Mouse (Mus musculus) kidney, postnatal 10 days (tissue): ENCODE data around the gene Arl15.

Experiments
- DNase-seq: peaks from one replicate; pipeline ENCODE4 v3.0.0; 2021; ENCODE audit warnings: mixed read lengths

The Arl15 gene

DNA sequence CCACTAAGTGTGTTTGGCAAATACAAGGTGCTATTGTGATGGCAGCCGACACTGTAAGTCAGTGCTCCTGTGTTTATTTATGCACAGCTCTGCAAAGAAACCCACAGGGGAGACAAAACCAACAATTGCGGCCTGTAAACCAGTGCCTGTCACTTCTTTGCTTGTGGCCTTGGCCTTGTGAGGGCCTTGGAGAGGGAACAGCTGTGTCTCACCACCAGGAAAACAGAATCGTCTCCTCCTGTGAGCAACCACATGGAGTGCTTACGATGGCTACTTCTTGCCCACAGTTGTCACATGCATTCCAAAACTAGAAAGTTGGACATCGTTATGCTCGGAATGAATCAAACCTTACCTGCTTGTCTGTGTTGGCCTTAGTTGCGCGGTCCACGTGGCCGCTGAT lies 52.1 kb downstream of the Arl15 start:
- DNase-seq = no peak

DNA sequence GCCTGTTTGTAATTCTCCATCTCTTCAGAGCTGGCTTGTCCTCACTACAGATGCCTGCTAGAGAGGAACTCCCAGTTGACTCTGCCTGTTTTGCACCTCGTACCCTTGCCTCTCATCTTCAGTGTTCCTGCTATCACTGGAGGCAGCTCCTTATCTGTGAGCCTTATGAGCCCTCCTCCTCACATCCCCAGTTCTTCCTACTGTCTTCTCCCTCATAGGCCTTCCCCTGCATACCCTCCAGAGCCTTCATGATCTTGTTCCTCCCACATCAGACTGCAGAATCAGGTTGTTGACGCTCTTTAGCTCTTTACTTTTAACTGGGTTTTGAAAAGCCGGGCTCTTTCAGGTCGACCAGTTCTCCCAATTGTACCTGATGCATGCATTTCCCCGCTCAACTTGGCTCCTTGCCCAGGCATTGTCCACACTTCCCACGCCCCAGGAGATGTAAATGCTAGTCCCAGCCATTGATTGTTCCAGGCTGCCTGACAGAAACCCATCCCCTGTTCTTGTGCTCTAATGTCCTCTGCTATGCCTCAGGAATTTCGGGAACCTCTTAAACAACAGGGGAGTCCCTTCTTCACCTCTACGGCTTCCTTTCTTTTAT lies 56.2 kb downstream of the Arl15 start:
- peak; percentile 77 for DNase-seq

DNA sequence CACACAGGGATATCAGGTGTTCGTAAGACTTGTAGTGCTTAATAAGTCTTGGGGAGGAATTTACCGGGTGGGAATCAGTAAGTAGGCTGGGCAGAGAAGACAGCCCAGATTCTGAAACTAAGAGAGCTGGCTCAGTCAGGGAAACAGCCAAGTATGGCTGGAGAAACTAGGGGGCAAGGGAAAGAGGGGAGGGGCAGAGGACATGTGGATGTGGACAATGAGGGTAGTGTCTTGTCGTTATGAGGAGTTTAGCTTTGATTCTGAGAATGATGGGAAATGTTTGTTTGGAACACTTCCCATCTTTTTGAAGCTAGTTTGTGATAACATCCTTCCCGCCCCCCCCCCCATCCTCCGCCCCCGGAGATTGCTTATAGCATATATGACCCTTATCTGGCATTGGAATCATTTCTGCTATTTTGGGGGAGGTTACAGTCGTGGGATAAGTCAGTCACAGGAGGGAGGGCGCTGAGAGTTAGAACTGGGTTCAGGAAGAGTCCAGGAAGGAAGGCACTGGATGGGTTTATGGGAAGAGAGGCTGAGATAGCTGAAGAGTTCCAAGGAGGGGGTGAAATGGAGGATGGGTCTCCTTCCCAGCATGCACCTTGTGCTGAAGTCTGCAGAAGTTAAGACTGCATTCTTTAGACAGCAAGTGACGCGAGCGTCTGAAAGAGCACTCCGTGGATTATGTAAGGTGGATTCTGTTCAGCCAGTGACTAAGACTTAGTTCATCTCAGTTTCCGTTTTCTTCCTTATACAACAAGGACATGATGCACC lies 57.5 kb downstream of the Arl15 start:
- no peak for DNase-seq

DNA sequence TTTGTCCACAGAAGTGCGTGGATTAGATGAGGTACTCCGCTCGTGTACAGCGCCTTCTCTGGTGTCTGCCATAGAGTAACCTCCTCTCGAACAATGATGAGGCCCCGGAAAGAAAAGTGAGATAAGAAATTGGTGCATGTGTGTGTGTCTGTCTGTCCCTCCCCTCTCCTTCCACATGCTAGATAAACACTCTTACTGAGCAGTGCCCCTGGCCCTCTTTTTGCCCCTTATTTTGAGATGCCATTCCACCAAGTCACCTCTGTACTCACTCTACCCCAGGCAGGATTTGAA lies 58.0 kb downstream of the Arl15 start:
- no peak for DNase-seq

GRCm38 (mm10) chr13:113854146-113854545 lies 59.8 kb downstream of the Arl15 start:
- no peak for DNase-seq

- no peak for DNase-seq
Observed at GRCm38 (mm10) chr13:113854551-113855312, 60.4 kb downstream of the Arl15 start.

DNA sequence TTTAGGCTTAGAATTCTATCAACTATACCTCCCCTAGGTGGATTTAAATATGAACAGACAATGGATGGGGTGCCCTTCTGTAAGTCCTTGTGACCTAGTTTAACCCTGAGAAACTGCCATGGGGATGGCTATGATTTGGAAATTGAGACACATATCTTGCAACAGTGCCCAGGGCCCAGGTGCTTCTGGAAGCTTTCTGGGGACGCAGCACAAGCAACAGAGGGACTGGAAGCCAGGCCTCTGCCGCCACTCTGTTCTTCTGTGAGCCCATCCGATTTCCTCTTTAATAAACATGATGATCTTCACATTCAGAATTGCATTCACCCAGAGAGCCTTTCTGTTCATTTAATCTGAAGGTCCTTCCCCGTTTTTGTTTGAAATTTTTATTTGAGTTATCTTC lies 62.6 kb downstream of the Arl15 start:
- DNase-seq = no peak

GRCm38 (mm10) chr13:113858667-113859391 lies 64.5 kb downstream of the Arl15 start:
- no peak for DNase-seq

- DNase-seq = no peak
Observed at GRCm38 (mm10) chr13:113859392-113859776, 65.1 kb downstream of the Arl15 start.

GRCm38 (mm10) chr13:113860816-113861215 lies 66.5 kb downstream of the Arl15 start:
- DNase-seq = no peak

DNA sequence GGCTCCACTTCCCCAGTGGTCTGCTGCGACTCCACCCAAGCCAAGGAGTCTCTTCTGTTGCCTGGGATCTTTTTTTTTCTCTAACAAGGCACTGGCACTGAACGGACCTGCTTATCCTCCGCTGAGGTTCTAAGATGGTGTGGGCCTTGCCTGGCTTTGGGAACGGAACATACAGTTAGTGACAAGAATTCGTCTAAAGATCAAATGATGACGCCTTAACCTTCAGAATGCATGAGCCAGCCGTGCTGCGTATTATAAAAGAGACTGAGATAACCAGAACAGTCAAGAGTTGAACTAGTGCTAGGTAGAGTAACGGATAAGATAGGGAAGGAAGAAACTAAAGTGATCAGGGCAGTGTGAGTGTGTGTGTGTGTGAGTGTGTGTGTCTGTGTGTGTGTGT lies 66.9 kb downstream of the Arl15 start:
- DNase-seq = no peak

DNA sequence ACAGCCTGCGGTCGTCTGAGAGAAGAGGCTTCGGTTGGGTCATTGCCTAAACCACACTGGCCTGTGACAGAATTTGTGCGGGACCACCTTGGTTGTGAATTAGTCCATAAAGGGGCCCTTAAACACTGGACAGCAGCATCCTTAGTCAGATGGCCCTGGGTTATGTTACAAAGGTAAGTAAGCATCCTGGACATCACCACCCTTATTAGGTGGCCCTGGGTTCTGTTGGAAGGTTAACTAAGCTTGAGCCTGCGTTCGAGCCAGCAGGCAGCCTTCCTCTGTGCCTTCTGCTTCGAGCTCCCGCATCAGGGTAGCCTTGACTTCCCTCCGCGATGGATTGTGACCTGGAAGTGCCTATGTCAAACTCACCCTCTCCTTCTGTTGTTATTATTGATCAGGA lies 68.6 kb downstream of the Arl15 start:
- no peak for DNase-seq

- no peak for DNase-seq
Observed at GRCm38 (mm10) chr13:113863688-113864087, 69.4 kb downstream of the Arl15 start.

- peak; percentile 56 for DNase-seq
Observed at GRCm38 (mm10) chr13:113864278-113864677, 70.0 kb downstream of the Arl15 start.

DNA sequence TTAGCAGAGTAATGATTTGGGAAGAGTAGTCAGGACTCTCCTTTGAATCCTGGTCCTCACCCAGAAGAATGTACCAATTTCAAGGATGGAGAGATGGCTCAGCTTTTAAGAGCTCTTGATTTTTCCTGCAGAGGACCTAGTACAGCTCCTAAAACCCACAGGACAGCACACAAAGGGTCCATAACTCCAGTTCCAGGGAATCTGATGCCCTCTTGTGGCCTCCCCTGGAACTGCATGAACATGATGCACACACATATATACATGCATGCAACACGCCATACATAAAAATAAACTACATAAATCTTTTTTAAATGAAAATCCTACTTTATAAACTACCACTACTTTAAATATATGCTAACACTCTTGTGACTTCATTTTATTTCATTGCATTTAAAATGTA lies 70.6 kb downstream of the Arl15 start:
- DNase-seq = peak; percentile 86

DNA sequence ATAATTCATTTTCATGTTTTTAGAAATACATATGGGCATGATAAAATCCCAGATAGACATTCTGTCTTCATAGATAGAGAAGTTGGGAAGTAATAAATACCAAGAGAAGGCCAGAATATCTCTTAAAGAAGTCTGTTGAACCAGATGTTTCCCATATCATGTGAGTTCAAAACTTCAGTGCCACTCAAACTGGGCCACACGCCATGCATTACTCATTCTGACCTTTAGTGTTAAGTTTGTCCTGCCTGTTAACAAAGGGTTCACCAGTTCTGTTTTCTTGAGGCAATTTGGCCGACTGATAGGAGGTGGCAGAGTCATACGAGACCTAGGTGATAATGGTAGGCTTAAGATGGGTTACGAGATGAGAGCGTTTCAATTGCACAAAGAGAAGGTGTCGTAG lies 71.1 kb downstream of the Arl15 start:
- no peak for DNase-seq

GRCm38 (mm10) chr13:113865806-113866205 lies 71.5 kb downstream of the Arl15 start:
- peak; percentile 81 for DNase-seq

GRCm38 (mm10) chr13:113867736-113868135 lies 73.4 kb downstream of the Arl15 start:
- DNase-seq = no peak

- DNase-seq = peak; percentile 78
Observed at GRCm38 (mm10) chr13:113869212-113870205, 75.2 kb downstream of the Arl15 start.

GRCm38 (mm10) chr13:113870403-113870802 lies 76.1 kb downstream of the Arl15 start:
- DNase-seq = peak; percentile 50

DNA sequence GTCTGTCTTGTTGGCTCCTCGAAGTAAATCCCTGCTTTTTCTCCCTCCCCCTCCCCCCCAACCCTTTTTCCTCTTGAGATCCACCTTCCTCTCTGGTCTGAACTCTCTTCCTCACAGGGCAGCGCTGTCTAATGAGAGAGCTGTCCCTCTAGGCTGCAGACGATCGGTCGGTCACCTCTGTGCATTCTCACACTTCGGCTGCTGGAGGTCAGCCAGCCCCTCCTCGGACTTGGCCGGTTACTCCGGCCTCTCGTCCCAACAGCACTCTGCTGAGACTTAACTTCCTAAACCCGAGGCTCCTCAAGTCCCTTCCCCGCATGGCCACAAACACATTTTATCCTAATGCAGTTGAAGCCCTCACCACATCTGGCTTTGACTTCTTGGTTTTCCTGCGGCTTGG lies 77.5 kb downstream of the Arl15 start:
- peak; percentile 78 for DNase-seq

DNA sequence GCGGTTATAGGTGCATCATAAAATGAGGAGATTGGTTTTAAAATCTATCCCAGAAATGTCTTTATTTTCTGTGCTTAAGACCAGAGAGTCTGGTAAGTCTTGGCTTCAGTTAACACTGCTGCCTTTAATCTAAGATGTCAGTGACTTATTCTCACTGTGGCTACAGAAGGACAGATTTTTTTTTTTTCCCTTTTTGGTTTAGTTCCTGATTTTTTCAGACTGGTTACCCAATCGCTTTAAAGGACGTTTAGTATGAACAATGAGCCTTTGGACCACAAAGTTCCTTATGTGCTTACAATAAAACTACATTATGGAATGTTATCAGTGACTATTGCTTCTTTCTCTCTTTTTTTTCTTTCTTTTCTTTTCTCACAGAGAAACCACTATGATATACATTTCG lies 81.4 kb downstream of the Arl15 start:
- no peak for DNase-seq
